Mouse (Mus musculus): ENCODE measurements around the gene Tbx1. TPM values are rescaled to one million over a fixed set of nuclear protein-coding genes. Genes with fewer than 3 reads are reported as not detected.

Tbx1 gene
- polyA plus RNA-seq, 1 experiment from 2014 or later = 0.70 TPM

DNA sequence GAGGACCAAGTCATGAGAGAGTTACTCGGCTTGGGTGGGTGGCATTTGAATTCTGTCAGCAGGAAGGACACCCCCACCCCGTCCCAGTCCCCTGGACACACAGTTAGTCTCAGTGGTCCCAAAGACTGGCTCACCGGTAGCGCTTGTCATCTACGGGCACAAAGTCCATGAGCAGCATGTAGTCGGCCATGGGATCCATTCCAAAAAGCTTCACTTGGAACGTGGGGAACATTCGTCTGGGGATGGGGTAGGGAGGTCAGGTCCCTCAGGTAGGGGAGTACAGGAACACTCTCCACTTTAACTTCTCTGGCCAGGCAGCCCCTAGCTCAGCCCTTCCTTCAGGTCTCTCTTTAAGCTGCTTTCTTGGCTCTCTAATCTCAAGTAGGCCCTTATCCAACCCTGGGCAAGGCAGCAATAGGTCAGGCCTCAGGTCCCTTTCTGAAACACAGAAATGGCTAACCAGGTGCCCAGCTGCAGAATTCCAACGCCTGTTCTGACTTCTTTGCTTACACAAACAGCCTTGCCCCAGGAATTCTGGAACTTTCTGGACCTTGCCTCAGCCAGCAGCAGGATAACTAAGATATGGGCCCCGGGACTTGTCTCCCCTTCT, 5.5 kb downstream of the Tbx1 start:
- Histone ChIP-seq H3K4me1 (peaks cover 33% of the 10 kb centered on the region), H3K4me3 (no peak overlapping the region), H3K27ac (replicated peaks) (no peak overlapping the region), H3K9me3 (no peaks in the 10 kb centered on the region), H3K4me2 (replicated peaks) (no peak overlapping the region), H3K36me3 (no peaks in the 10 kb centered on the region), H3K9ac (replicated peaks) (no peak overlapping the region), H3K27me3 (peaks cover 93% of the 10 kb centered on the region)
- WGBS = 17% methylated on average over 10 of the region's 10 CpGs
- no peak for ATAC-seq (replicated peaks)

DNA sequence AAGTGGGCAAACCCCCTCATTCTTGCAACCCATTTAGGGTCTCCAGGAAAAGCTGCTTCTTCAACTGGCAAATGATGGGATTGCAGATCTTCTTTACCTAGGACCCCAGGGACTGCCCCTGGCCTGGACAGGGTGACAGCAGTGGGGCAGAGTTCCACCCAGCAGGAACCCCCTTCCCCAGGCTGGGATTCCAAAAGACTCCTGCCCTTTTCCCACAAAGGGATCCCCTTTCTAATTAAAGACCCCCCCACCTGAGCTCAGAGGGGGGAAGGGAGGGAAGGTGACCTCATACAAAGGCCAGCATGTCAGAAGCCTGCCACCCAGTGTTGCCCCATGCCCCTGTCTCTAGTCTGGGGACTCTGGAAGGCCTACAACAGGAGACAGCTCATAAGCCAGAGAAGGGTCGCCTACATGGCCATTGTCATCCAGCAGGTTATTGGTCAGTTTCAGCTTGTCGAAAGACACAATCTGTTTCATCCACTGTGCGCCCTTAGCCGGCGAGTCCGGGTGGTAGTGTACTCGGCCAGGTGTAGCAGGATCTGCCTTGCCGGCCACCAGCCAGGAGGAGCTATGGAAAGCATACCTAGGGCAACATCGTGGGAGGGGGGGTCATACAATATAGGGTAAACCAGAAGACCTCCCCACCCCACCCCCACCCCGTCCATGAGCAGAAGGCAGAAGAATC, 6.7 kb downstream of the Tbx1 start:
- no peak for ATAC-seq (replicated peaks)
- Histone ChIP-seq H3K27ac (replicated peaks) (no peak overlapping the region), H3K4me3 (no peak overlapping the region), H3K36me3 (no peaks in the 10 kb centered on the region), H3K9me3 (no peaks in the 10 kb centered on the region), H3K4me2 (replicated peaks) (no peak overlapping the region), H3K27me3 (peaks cover 89% of the 10 kb centered on the region), H3K9ac (replicated peaks) (no peak overlapping the region), H3K4me1 (peaks cover 33% of the 10 kb centered on the region)
- WGBS = 12% methylated on average over 10 of the region's 10 CpGs

DNA sequence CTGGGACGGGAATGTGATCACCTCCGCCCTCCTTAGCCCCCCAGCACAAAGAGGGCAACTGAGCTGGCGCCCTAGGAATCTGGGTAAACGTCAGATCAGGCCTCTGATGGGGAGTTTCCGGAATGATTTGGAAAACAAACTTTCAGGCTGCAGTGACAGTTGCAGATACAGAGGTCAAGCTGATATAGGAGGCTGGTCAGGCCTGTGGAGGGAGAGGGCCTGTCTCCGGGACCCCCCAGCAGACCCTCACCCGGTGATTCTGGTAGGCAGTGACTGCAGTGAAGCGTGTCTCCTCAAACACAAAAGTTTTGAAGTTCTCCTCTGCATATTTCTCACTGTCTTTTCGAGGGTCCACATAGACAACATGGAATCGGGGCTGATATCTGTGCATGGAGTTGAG, 7.3 kb downstream of the Tbx1 start:
- Histone ChIP-seq H3K9ac (replicated peaks) (no peak overlapping the region), H3K27ac (replicated peaks) (no peak overlapping the region), H3K4me1 (peaks cover 33% of the 10 kb centered on the region), H3K4me3 (no peak overlapping the region), H3K36me3 (no peaks in the 10 kb centered on the region), H3K4me2 (replicated peaks) (no peak overlapping the region), H3K27me3 (peaks cover 88% of the 10 kb centered on the region), H3K9me3 (no peaks in the 10 kb centered on the region)
- ATAC-seq (replicated peaks) = no peak
- 10% methylated on average over 10 of the region's 10 CpGs for WGBS

DNA sequence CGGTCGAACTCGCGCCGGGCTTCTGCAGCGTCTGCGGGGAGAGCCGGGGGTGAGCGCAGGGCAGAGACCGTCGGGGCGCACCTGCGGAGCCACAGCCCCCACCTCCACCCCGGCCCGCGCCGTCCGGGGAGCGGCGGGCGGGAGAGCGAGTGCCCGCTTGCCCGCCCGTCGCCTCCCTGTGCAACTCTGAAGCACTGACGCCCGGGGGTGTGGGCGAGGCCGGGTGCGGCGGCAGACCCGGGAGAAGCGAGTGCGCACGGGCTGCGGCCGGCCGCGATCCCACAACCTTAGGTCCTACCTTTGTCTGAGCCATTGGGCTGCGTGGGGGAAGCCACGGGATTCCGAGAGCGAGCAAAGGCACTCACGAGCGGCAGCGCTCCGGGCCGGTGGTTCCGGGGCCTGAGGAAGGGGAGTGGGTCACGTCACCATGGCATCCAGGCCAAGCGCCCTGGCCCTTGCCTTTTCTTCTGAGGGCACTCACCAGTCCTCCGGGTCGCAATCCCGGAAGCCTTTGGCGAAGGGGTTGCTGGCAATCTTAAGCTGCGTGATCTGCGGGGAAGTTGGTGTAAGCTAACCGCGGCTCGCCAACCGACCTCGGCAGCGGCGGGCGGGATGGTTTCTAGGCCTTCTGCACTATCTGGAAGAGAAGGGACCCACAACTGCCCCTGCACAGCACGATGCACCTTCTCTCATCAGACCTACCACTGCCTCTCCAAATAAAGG, 7.9 kb downstream of the Tbx1 start:
- under 1% methylated on average over 65 of the region's 67 CpGs for WGBS
- Histone ChIP-seq H3K27me3 (peaks cover 84% of the 10 kb centered on the region), H3K4me2 (replicated peaks) (peak overlapping the region; percentile 49), H3K27ac (replicated peaks) (no peak overlapping the region), H3K9ac (replicated peaks) (0 out of 2 replicates have a peak overlapping the region, but pooled peaks have one; percentile 1), H3K9me3 (no peaks in the 10 kb centered on the region), H3K4me1 (peaks cover 27% of the 10 kb centered on the region), H3K36me3 (no peaks in the 10 kb centered on the region), H3K4me3 (peak overlapping the region; percentile 38)
- ATAC-seq (replicated peaks) = peak; percentile 27; the same call in 1 of the 2 replicates

DNA sequence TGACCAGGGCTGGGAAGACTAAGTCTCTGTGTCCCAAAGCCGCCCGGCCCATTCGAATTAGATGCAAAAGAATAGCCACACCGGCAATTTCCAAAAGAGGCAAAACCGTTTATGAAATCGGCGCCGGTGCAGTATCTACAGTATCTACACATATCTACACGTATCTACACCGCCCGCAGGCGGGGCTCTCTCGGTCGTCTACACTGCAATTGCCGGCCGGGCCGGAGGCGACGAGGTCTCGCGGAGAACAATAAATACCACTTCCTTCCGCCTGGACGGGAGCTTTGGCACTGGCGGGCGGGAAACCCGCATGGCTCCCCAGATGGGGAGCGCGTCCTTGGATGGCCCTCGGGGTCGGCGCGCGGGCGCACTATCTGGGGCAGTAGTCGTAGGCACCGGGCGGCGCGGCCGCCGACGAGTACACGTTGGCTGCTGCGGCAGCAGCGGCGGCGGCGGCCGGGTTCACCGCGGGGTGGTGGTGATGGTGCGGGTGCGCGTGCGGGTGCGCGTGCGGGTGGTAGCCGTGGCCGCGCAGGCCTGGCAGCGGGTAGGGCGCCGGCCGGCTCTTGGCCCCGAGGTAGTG, 8.8 kb downstream of the Tbx1 start:
- Histone ChIP-seq H3K27me3 (peaks cover 82% of the 10 kb centered on the region), H3K4me3 (peak overlapping the region; percentile 38), H3K4me1 (peaks cover 26% of the 10 kb centered on the region), H3K4me2 (replicated peaks) (peak overlapping the region; percentile 49), H3K27ac (replicated peaks) (no peak overlapping the region), H3K9ac (replicated peaks) (0 out of 2 replicates have a peak overlapping the region, but pooled peaks have one; percentile 1), H3K9me3 (no peaks in the 10 kb centered on the region), H3K36me3 (no peaks in the 10 kb centered on the region)
- ATAC-seq (replicated peaks) = peak; percentile 46
- whole genome bisulfite sequencing = under 1% methylated on average over 66 of the region's 66 CpGs

DNA sequence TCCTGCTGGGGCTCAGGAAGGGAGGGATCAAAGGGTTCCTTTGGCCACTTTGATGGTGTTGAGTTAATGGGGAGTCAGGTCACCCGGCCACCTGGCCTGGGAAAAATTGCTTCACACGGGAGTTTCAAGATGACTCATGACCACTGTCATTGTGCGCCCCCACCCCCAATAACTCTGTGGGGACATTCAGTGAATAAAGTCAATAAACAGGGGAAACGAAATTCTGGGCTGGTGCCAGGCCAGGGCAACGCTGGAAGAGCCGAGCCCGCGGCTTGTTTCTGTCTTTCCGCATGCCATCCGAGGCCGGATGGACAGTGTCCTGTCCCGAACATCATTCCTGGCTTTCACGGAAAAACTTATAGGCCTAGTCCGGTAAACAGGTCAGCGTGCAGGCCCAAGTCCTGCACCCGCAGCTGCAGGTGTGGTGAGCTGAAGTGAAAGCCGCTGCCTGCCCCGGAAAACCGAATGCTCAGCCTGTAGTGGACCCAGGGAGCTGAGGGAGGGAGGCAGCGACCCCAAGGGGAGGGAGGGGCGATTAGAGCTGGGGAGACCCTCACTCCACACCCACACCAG, 9.3 kb downstream of the Tbx1 start:
- H3K9ac ChIP-seq (replicated peaks) = no peak overlapping the region
- H3K4me1 ChIP-seq = peaks cover 20% of the 10 kb centered on the region
- ATAC-seq (replicated peaks) = no peak
- peak overlapping the region; percentile 38 for H3K4me3 ChIP-seq
- no peak overlapping the region for H3K27ac ChIP-seq (replicated peaks)
- peak overlapping the region; percentile 49 for H3K4me2 ChIP-seq (replicated peaks)
- H3K36me3 ChIP-seq = no peaks in the 10 kb centered on the region
- H3K27me3 ChIP-seq = peaks cover 76% of the 10 kb centered on the region
- no peaks in the 10 kb centered on the region for H3K9me3 ChIP-seq
- WGBS = 4% methylated on average over 21 of the region's 21 CpGs

DNA sequence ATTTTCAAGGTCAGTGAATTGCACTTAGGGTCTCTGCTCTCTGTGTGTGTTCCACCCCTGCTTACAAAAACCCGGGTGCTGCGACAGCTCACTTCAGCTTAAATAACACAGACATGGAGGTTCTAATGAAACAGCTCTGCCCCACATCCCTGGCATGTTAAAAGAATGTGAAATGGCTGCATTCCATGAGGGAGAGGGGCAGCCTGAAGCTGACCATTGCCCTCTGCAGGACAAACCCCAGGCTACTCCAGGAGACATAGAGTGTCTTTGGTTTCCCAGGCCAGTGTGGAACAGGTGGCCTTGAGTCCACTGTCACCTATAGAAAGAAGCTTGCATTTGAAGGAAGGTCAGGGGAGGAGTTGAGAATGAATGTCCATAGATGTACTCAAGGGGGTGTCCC, 10.1 kb downstream of the Tbx1 start:
- Histone ChIP-seq H3K9ac (replicated peaks) (no peak overlapping the region), H3K9me3 (no peaks in the 10 kb centered on the region), H3K27me3 (peaks cover 69% of the 10 kb centered on the region), H3K4me2 (replicated peaks) (no peak overlapping the region), H3K36me3 (no peaks in the 10 kb centered on the region), H3K4me3 (no peak overlapping the region), H3K4me1 (peaks cover 17% of the 10 kb centered on the region), H3K27ac (replicated peaks) (no peak overlapping the region)
- 19% methylated on average over 2 of the region's 2 CpGs for WGBS
- ATAC-seq (replicated peaks) = no peak

DNA sequence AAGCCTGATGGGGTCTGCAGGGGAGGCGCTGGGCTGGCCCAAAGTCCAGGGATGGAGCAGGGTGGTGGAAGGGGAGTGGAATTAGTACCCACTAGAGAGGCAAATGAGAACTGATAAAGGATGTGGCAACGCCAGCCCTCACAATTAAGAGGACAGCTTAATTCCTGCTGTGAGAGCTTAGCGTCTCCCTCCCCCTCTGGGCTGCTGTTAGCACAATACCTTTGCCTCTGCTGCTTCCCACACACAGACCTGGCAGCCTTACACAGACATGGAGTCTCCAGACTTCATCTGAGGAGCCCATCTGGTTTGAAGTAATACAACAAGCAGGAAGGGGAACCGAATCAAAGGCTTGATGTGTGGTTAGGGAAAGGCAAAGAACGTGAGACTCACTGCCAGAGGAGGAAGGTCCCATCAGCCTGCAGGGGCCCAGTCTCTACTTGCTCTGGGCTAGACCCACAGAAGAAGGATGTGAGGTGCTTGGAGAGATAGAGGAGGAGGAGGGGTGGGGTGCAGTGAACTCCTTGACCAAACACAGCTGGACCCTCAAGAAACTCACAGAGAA, 12.8 kb downstream of the Tbx1 start:
- H3K4me2 ChIP-seq (replicated peaks) = no peak overlapping the region
- H3K4me1 ChIP-seq = peaks cover 16% of the 10 kb centered on the region
- 9% methylated on average over 5 of the region's 5 CpGs for WGBS
- no peak for ATAC-seq (replicated peaks)
- H3K4me3 ChIP-seq = no peak overlapping the region
- no peaks in the 10 kb centered on the region for H3K9me3 ChIP-seq
- no peak overlapping the region for H3K9ac ChIP-seq (replicated peaks)
- H3K27me3 ChIP-seq = peaks cover 42% of the 10 kb centered on the region
- no peaks in the 10 kb centered on the region for H3K36me3 ChIP-seq
- H3K27ac ChIP-seq (replicated peaks) = no peak overlapping the region

DNA sequence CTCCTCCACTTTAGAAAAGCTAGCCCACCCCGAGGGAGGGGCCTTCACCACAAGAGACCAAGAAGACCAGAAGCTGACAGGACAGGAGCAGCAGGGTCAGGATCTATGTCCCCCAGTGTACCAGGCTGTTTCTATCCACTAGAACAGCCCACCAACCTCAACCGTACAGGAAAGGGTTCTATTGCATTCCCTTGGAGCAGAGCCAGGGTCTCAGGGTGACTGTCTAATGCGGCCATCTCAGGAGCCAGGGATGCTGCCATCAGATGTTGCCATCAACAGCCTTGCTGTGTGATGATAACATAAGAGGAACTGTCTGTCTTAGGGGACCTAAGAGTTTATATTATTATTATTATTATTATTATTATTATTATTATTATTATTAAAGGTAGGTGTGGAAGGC, 13.4 kb downstream of the Tbx1 start:
- ATAC-seq (replicated peaks) = no peak
- no peak overlapping the region for H3K4me3 ChIP-seq
- WGBS = 26% methylated on average over 3 of the region's 3 CpGs
- H3K4me1 ChIP-seq = peaks cover 10% of the 10 kb centered on the region
- H3K27me3 ChIP-seq = peaks cover 36% of the 10 kb centered on the region
- H3K4me2 ChIP-seq (replicated peaks) = no peak overlapping the region
- no peak overlapping the region for H3K9ac ChIP-seq (replicated peaks)
- H3K36me3 ChIP-seq = no peaks in the 10 kb centered on the region
- H3K27ac ChIP-seq (replicated peaks) = no peak overlapping the region
- no peaks in the 10 kb centered on the region for H3K9me3 ChIP-seq

DNA sequence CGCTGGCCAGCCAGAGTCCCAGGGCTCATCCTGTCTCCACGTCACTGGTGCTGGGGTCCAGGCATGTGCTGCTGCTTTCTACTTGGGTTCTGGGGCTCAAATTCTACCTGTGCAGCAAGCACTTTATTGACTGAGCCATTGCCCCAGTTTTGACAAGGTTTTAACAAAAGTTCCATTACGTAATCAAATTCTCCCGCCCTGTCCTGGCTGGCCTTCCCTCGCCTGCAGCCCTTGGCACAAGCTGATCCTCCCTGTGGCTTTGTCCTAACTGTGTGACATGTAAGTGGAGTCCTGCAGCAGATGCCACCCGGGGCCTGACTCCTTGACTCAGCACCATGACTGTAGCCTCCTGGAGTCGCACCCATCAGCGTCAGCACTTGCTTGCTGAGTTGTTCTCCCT, 16.3 kb downstream of the Tbx1 start:
- H3K9ac ChIP-seq (replicated peaks) = no peak overlapping the region
- 73% methylated on average over 8 of the region's 8 CpGs for WGBS
- H3K4me3 ChIP-seq = no peak overlapping the region
- H3K36me3 ChIP-seq = no peaks in the 10 kb centered on the region
- no peaks in the 10 kb centered on the region for H3K9me3 ChIP-seq
- no peak overlapping the region for H3K27ac ChIP-seq (replicated peaks)
- H3K4me1 ChIP-seq = no peaks in the 10 kb centered on the region
- H3K4me2 ChIP-seq (replicated peaks) = no peak overlapping the region
- H3K27me3 ChIP-seq = peaks cover 7% of the 10 kb centered on the region; the same call in 1 of the 2 replicates
- ATAC-seq (replicated peaks) = no peak

DNA sequence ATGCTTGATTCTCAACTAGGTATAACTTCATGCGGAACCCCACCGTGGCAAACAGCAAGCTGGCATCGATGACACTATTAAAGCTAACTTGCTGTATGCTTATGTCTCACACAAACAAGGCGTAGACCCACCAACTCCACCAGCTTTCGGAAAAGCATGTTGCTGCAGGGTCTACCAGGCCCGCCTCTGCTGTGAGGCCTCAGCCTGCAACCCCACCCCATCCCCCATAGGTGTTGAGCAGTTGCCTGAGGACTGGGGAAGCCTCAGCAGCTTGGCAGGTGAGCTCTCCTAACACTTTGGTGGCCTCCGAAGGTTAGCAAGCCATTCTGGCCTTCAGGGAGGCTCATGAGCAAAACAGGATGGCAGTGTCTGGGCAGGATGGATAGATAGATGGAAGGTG, 21.9 kb downstream of the Tbx1 start:
- Histone ChIP-seq H3K27me3 (no peaks in the 10 kb centered on the region), H3K4me1 (no peaks in the 10 kb centered on the region), H3K36me3 (no peaks in the 10 kb centered on the region), H3K9ac (replicated peaks) (no peak overlapping the region), H3K4me3 (no peak overlapping the region), H3K9me3 (no peaks in the 10 kb centered on the region), H3K27ac (replicated peaks) (no peak overlapping the region), H3K4me2 (replicated peaks) (no peak overlapping the region)
- WGBS = 72% methylated on average over 7 of the region's 7 CpGs
- no peak for ATAC-seq (replicated peaks)
